In the genomic region with DNA sequence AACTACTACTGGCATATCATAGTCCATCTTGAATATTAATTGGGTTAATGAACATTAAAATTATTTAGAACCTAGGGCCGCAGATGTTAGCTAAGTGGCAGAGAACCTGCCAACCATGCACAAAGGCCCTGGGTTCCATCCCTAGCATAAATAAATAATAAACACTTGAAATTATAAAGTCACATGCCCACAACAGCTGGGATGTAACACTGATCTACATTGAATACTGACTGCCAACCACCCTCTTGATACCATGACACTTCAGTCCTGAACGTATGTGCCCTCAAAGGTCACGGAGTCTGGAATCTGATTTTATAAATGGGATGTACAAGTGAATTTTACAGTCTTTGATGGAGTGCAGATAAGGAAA, we compare ENCODE assay signal across 23 mouse cellular contexts.
DNase-seq lines count a peak whose midpoint lies in the region; ATAC-seq lines count a peak whose summit lies in the region.
"Had no signal": no experiment of that assay in that cellular context is flagged by ENCODE, and none has a peak within 500 bp of the region (broad histone marks: within the 10 kb centered on the region; RNA-seq: fewer than 3 reads in every experiment).

No protein-coding gene starts in this region.

- intact Hi-C loops in left cerebral cortex, postnatal 4 days (cut with DNase I) = no loop called here

- peak; percentile 73; the same call in 1 of the 2 replicates for ATAC-seq in hindbrain, embryonic 16.5 days
- ATAC-seq: forebrain, embryonic 15.5 days had no signal

- no peak overlapping the region for H3K9ac ChIP-seq in hindbrain, embryonic 16.5 days (ENCODE audit: low read depth, low read length)
- H3K9ac ChIP-seq: forebrain, embryonic 15.5 days; heart, embryonic 13.5 days; kidney, embryonic 15.5 days; limb, embryonic 15.5 days; liver, embryonic 14.5 days; lung, embryonic 14.5 days; neural tube, embryonic 13.5 days had no signal

- no peak overlapping the region for H3K4me3 ChIP-seq in hindbrain, embryonic 10.5 days
- H3K4me3 ChIP-seq in hindbrain, embryonic 16.5 days (ENCODE audit: low read length) = no peak overlapping the region
- H3K4me3 ChIP-seq: embryonic facial prominence, embryonic 10.5 days; forebrain, embryonic 15.5 days; heart, embryonic 13.5 days; kidney, embryonic 15.5 days; limb, embryonic 15.5 days; neural tube, embryonic 13.5 days had no signal

- DNase-seq in left cerebral cortex, postnatal 4 days = peak; percentile 5
- DNase-seq in left cerebral cortex, adult 8-10 months (ENCODE audit: low spot score in 2 of 2) = no peak
- DNase-seq in hindbrain, embryonic 10.5 days (ENCODE audit: low spot score) = no peak
- peak; percentile 21 for DNase-seq in retina, embryonic 14.5 days (ENCODE audit: low spot score)
- no peak for DNase-seq in ovary, postnatal 14 days (ENCODE audit: low spot score)
- DNase-seq in frontal cortex, postnatal 25 days (ENCODE audit: low spot score in 2 of 2) = no peak
- DNase-seq: cerebellum, adult 8-10 months; gastrocnemius, postnatal 14 days; heart, adult 18-20 months; heart, postnatal 14 days; kidney, adult 11 months; kidney, postnatal 36 days; lung, embryonic 14.5 days; right cerebral cortex, postnatal 25 days; spleen, adult 18-20 months had no signal

- WGBS in hindbrain, embryonic 10.5 days = 60% methylated on average over 3 of the region's 3 CpGs
- 45% methylated on average over 3 of the region's 3 CpGs for WGBS in hindbrain, embryonic 16.5 days

- H3K9me3 ChIP-seq in hindbrain, embryonic 10.5 days = no peaks in the 10 kb centered on the region
- no peaks in the 10 kb centered on the region for H3K9me3 ChIP-seq in hindbrain, embryonic 16.5 days (ENCODE audit: control insufficient read depth, low read length)
- H3K9me3 ChIP-seq: embryonic facial prominence, embryonic 10.5 days; forebrain, embryonic 15.5 days; heart, embryonic 13.5 days; kidney, embryonic 15.5 days; limb, embryonic 15.5 days; neural tube, embryonic 13.5 days had no signal

- H3K27ac ChIP-seq in hindbrain, embryonic 10.5 days = peak overlapping the region; percentile 50
- no peak overlapping the region for H3K27ac ChIP-seq in hindbrain, embryonic 16.5 days (ENCODE audit: low read depth, low read length)
- H3K27ac ChIP-seq: embryonic facial prominence, embryonic 10.5 days; forebrain, embryonic 15.5 days; heart, embryonic 13.5 days; kidney, embryonic 15.5 days; limb, embryonic 15.5 days; liver, embryonic 14.5 days; neural tube, embryonic 13.5 days had no signal

- no peak overlapping the region for H3K4me2 ChIP-seq in hindbrain, embryonic 16.5 days (ENCODE audit: low read length)
- H3K4me2 ChIP-seq: forebrain, embryonic 15.5 days; heart, embryonic 13.5 days; kidney, embryonic 15.5 days; limb, embryonic 15.5 days; lung, embryonic 14.5 days; neural tube, embryonic 13.5 days had no signal

- H3K4me1 ChIP-seq in hindbrain, embryonic 10.5 days (replicated peaks) = peaks cover 22% of the 10 kb centered on the region
- H3K4me1 ChIP-seq in hindbrain, embryonic 16.5 days (ENCODE audit: control insufficient read depth, insufficient read depth, low read depth, low read length) = no peaks in the 10 kb centered on the region
- H3K4me1 ChIP-seq: embryonic facial prominence, embryonic 10.5 days; heart, embryonic 13.5 days; kidney, embryonic 15.5 days; limb, embryonic 15.5 days; neural tube, embryonic 13.5 days had no signal

- no peaks in the 10 kb centered on the region for H3K27me3 ChIP-seq in hindbrain, embryonic 10.5 days (ENCODE audit: insufficient read depth, poor library complexity, severe bottlenecking)
- no peaks in the 10 kb centered on the region for H3K27me3 ChIP-seq in hindbrain, embryonic 16.5 days (replicated peaks; ENCODE audit: control insufficient read depth, insufficient read depth, low read length)
- H3K27me3 ChIP-seq: forebrain, embryonic 15.5 days; heart, embryonic 13.5 days; kidney, embryonic 15.5 days; limb, embryonic 15.5 days; neural tube, embryonic 13.5 days had no signal

- no peaks in the 10 kb centered on the region for H3K36me3 ChIP-seq in hindbrain, embryonic 10.5 days
- H3K36me3 ChIP-seq in hindbrain, embryonic 16.5 days (ENCODE audit: control insufficient read depth, insufficient read depth, low read length) = no peaks in the 10 kb centered on the region
- H3K36me3 ChIP-seq: embryonic facial prominence, embryonic 10.5 days; forebrain, embryonic 15.5 days; heart, embryonic 13.5 days; kidney, embryonic 15.5 days; limb, embryonic 15.5 days; neural tube, embryonic 13.5 days had no signal

Comparison
In these comparisons a context has a peak if more than half of its experiments do, and no peak if none do; other contexts are left out.
1. DNase-seq: peak in left cerebral cortex, postnatal 4 days (single experiment) and retina, embryonic 14.5 days (single experiment); none in left cerebral cortex, adult 8-10 months (0 of 2), hindbrain, embryonic 10.5 days (single experiment), ovary, postnatal 14 days (single experiment) and frontal cortex, postnatal 25 days (0 of 2).